Mouse (Mus musculus) ES-Bruce4 (cell line): Measurements from ENCODE around the gene Zc3h7b.

Source experiments
- CTCF ChIP-seq: IDR thresholded peaks from one replicate; pipeline ENCODE4 v1.8.1; 2011; ENCODE audit warnings: low read depth, low read length
- POLR2A ChIP-seq: IDR thresholded peaks from one replicate; pipeline ENCODE4 v1.8.1; 2011; ENCODE audit warnings: low read length; ENCODE audit not compliant: insufficient read depth

GRCm38 (mm10) chr15:81785701-81786100 is 40.8 kb downstream of the Zc3h7b start:
- TF ChIP-seq POLR2A (no peak), CTCF (no peak)
